Mouse (Mus musculus): ENCODE results near the gene Col4a2. TPM values are rescaled to one million over a fixed set of nuclear protein-coding genes. Genes with fewer than 3 reads are reported as not detected.

Gene Col4a2
- polyA plus RNA-seq, 1 experiment from 2014 or later: 36.2 TPM

GRCm38 (mm10) chr8:11285437-11285836 is 27.2 kb upstream of the Col4a2 start:
- Histone ChIP-seq H3K4me1 (ENCODE audit: control insufficient read depth, insufficient read depth, low read length) (0 out of 2 replicates have a peak, but pooled peaks cover 2% of the 10 kb centered on the region), H3K36me3 (ENCODE audit: control insufficient read depth, insufficient read depth, low read length) (no peaks in the 10 kb centered on the region), H3K4me3 (ENCODE audit: low read depth, low read length) (no peak overlapping the region), H3K9me3 (ENCODE audit: control insufficient read depth, low read length) (no peaks in the 10 kb centered on the region), H3K9ac (ENCODE audit: low read length) (no peak overlapping the region), H3K27me3 (ENCODE audit: control insufficient read depth, insufficient read depth, low read length) (no peaks in the 10 kb centered on the region), H3K27ac (ENCODE audit: low read depth, low read length) (no peak overlapping the region), H3K4me2 (ENCODE audit: low read depth) (no peak overlapping the region)
- no peak for ATAC-seq (ENCODE audit: insufficient read depth, low FRiP score, low TSS enrichment)
- no peak for DNase-seq (ENCODE audit: low spot score)
- 75% methylated on average over 4 of the region's 4 CpGs for WGBS

- Histone ChIP-seq H3K27ac (ENCODE audit: low read depth, low read length) (no peak overlapping the region), H3K27me3 (ENCODE audit: control insufficient read depth, insufficient read depth, low read length) (no peaks in the 10 kb centered on the region), H3K4me3 (ENCODE audit: low read depth, low read length) (no peak overlapping the region), H3K4me1 (ENCODE audit: control insufficient read depth, insufficient read depth, low read length) (0 out of 2 replicates have a peak, but pooled peaks cover 5% of the 10 kb centered on the region), H3K9me3 (ENCODE audit: control insufficient read depth, low read length) (no peaks in the 10 kb centered on the region), H3K9ac (ENCODE audit: low read length) (no peak overlapping the region), H3K36me3 (ENCODE audit: control insufficient read depth, insufficient read depth, low read length) (no peaks in the 10 kb centered on the region), H3K4me2 (ENCODE audit: low read depth) (no peak overlapping the region)
- WGBS: 51% methylated on average over 3 of the region's 3 CpGs
- DNase-seq (ENCODE audit: low spot score): no peak
- no peak for ATAC-seq (ENCODE audit: insufficient read depth, low FRiP score, low TSS enrichment)
These were observed 25.5 kb upstream of the Col4a2 start for GRCm38 (mm10) chr8:11287139-11287538.

GRCm38 (mm10) chr8:11288286-11288685 is 24.3 kb upstream of the Col4a2 start:
- no peak for DNase-seq (ENCODE audit: low spot score)

GRCm38 (mm10) chr8:11290533-11290932 is 22.1 kb upstream of the Col4a2 start:
- DNase-seq (ENCODE audit: low spot score) (no peak), ATAC-seq (ENCODE audit: insufficient read depth, low FRiP score, low TSS enrichment) (no peak)
- H3K4me2 ChIP-seq (ENCODE audit: low read depth): no peak overlapping the region
- no peaks in the 10 kb centered on the region for H3K27me3 ChIP-seq (ENCODE audit: control insufficient read depth, insufficient read depth, low read length)
- H3K27ac ChIP-seq (ENCODE audit: low read depth, low read length): no peak overlapping the region
- H3K4me1 ChIP-seq (ENCODE audit: control insufficient read depth, insufficient read depth, low read length): 0 out of 2 replicates have a peak, but pooled peaks cover 3% of the 10 kb centered on the region
- no peaks in the 10 kb centered on the region for H3K9me3 ChIP-seq (ENCODE audit: control insufficient read depth, low read length)
- no peak overlapping the region for H3K9ac ChIP-seq (ENCODE audit: low read length)
- no peak overlapping the region for H3K4me3 ChIP-seq (ENCODE audit: low read depth, low read length)
- no peaks in the 10 kb centered on the region for H3K36me3 ChIP-seq (ENCODE audit: control insufficient read depth, insufficient read depth, low read length)
- WGBS: 0% methylated on average over 1 of the region's 1 CpGs

More at GRCm38 (mm10) chr8:11288286-11288685, 24.3 kb upstream of the Col4a2 start:
- Histone ChIP-seq H3K4me3 (ENCODE audit: low read depth, low read length) (no peak overlapping the region), H3K36me3 (ENCODE audit: control insufficient read depth, insufficient read depth, low read length) (no peaks in the 10 kb centered on the region), H3K4me2 (ENCODE audit: low read depth) (no peak overlapping the region), H3K9me3 (ENCODE audit: control insufficient read depth, low read length) (no peaks in the 10 kb centered on the region), H3K9ac (ENCODE audit: low read length) (no peak overlapping the region), H3K4me1 (ENCODE audit: control insufficient read depth, insufficient read depth, low read length) (0 out of 2 replicates have a peak, but pooled peaks cover 5% of the 10 kb centered on the region), H3K27ac (ENCODE audit: low read depth, low read length) (no peak overlapping the region), H3K27me3 (ENCODE audit: control insufficient read depth, insufficient read depth, low read length) (no peaks in the 10 kb centered on the region)
- ATAC-seq (ENCODE audit: insufficient read depth, low FRiP score, low TSS enrichment): no peak
- 52% methylated on average over 6 of the region's 6 CpGs for WGBS

- Histone ChIP-seq H3K9me3 (ENCODE audit: control insufficient read depth, low read length) (no peaks in the 10 kb centered on the region), H3K36me3 (ENCODE audit: control insufficient read depth, insufficient read depth, low read length) (no peaks in the 10 kb centered on the region), H3K4me1 (ENCODE audit: control insufficient read depth, insufficient read depth, low read length) (0 out of 2 replicates have a peak, but pooled peaks cover 3% of the 10 kb centered on the region), H3K4me2 (ENCODE audit: low read depth) (no peak overlapping the region), H3K9ac (ENCODE audit: low read length) (no peak overlapping the region), H3K4me3 (ENCODE audit: low read depth, low read length) (no peak overlapping the region), H3K27me3 (ENCODE audit: control insufficient read depth, insufficient read depth, low read length) (no peaks in the 10 kb centered on the region), H3K27ac (ENCODE audit: low read depth, low read length) (no peak overlapping the region)
- ATAC-seq (ENCODE audit: insufficient read depth, low FRiP score, low TSS enrichment): no peak
- 37% methylated on average over 3 of the region's 3 CpGs for WGBS
- no peak for DNase-seq (ENCODE audit: low spot score)
These were observed 20.0 kb upstream of the Col4a2 start for GRCm38 (mm10) chr8:11292611-11293010.

- Histone ChIP-seq H3K27me3 (ENCODE audit: control insufficient read depth, insufficient read depth, low read length) (no peaks in the 10 kb centered on the region), H3K9me3 (ENCODE audit: control insufficient read depth, low read length) (no peaks in the 10 kb centered on the region), H3K27ac (ENCODE audit: low read depth, low read length) (no peak overlapping the region), H3K4me3 (ENCODE audit: low read depth, low read length) (no peak overlapping the region), H3K4me1 (ENCODE audit: control insufficient read depth, insufficient read depth, low read length) (no peaks in the 10 kb centered on the region), H3K4me2 (ENCODE audit: low read depth) (no peak overlapping the region), H3K9ac (ENCODE audit: low read length) (no peak overlapping the region), H3K36me3 (ENCODE audit: control insufficient read depth, insufficient read depth, low read length) (no peaks in the 10 kb centered on the region)
- no peak for DNase-seq (ENCODE audit: low spot score)
- 91% methylated on average over 10 of the region's 10 CpGs for WGBS
- no peak for ATAC-seq (ENCODE audit: insufficient read depth, low FRiP score, low TSS enrichment)
These were observed 16.2 kb upstream of the Col4a2 start for GRCm38 (mm10) chr8:11296282-11296943.

- 90% methylated on average over 8 of the region's 8 CpGs for WGBS
- ATAC-seq (ENCODE audit: insufficient read depth, low FRiP score, low TSS enrichment): no peak
These were observed 15.3 kb upstream of the Col4a2 start for GRCm38 (mm10) chr8:11297141-11297838.

GRCm38 (mm10) chr8:11298531-11299316 is 13.9 kb upstream of the Col4a2 start:
- H3K9me3 ChIP-seq (ENCODE audit: control insufficient read depth, low read length): no peaks in the 10 kb centered on the region
- H3K36me3 ChIP-seq (ENCODE audit: control insufficient read depth, insufficient read depth, low read length): no peaks in the 10 kb centered on the region; the same call in 1 of the 2 replicates
- 60% methylated on average over 12 of the region's 12 CpGs for WGBS
- no peaks in the 10 kb centered on the region for H3K27me3 ChIP-seq (ENCODE audit: control insufficient read depth, insufficient read depth, low read length)
- H3K27ac ChIP-seq (ENCODE audit: low read depth, low read length): no peak overlapping the region
- no peak overlapping the region for H3K4me3 ChIP-seq (ENCODE audit: low read depth, low read length)
- H3K9ac ChIP-seq (ENCODE audit: low read length): no peak overlapping the region
- no peaks in the 10 kb centered on the region for H3K4me1 ChIP-seq (ENCODE audit: control insufficient read depth, insufficient read depth, low read length)
- no peak for ATAC-seq (ENCODE audit: insufficient read depth, low FRiP score, low TSS enrichment)
- no peak overlapping the region for H3K4me2 ChIP-seq (ENCODE audit: low read depth)
- no peak for DNase-seq (ENCODE audit: low spot score)

More at GRCm38 (mm10) chr8:11297141-11297838, 15.3 kb upstream of the Col4a2 start:
- no peak overlapping the region for H3K9ac ChIP-seq (ENCODE audit: low read length)
- DNase-seq (ENCODE audit: low spot score): no peak
- no peak overlapping the region for H3K4me3 ChIP-seq (ENCODE audit: low read depth, low read length)
- no peaks in the 10 kb centered on the region for H3K9me3 ChIP-seq (ENCODE audit: control insufficient read depth, low read length)
- H3K27me3 ChIP-seq (ENCODE audit: control insufficient read depth, insufficient read depth, low read length): no peaks in the 10 kb centered on the region
- H3K4me1 ChIP-seq (ENCODE audit: control insufficient read depth, insufficient read depth, low read length): no peaks in the 10 kb centered on the region
- no peaks in the 10 kb centered on the region; the same call in 1 of the 2 replicates for H3K36me3 ChIP-seq (ENCODE audit: control insufficient read depth, insufficient read depth, low read length)
- no peak overlapping the region for H3K27ac ChIP-seq (ENCODE audit: low read depth, low read length)
- no peak overlapping the region for H3K4me2 ChIP-seq (ENCODE audit: low read depth)
